Mouse (Mus musculus) layer of hippocampus, adult 2 months (tissue): ENCODE data around the gene Fam193b. TPM values are rescaled to one million over a fixed set of nuclear protein-coding genes. Genes with fewer than 3 reads are reported as not detected.
A peak's percentile ranks its signal among the peaks of the same experiment; 100 is the strongest.

Experiments used
- DNase-seq, 2 experiments: peaks; one replicate each; pipeline ENCODE4 v3.0.0; 2022; ENCODE audit warnings: low spot score in 2 of 2
- H3K27ac ChIP-seq: fragments of 200-600 bp; 2 replicates; pipeline ENCODE4 v1.8.1; 2022
- H3K4me3 ChIP-seq: fragments of 200-600 bp; 2 replicates; pipeline ENCODE4 v1.8.1; 2022; ENCODE audit warnings: mild to moderate bottlenecking
- CTCF ChIP-seq: fragments of 200-600 bp; conservative IDR thresholded peaks from 2 replicates; pipeline ENCODE4 v1.8.1; 2022; ENCODE audit warnings: antibody characterized with exemption, mild to moderate bottlenecking, moderate library complexity
- total RNA-seq, 2 experiments: library from RNA; stranded (reverse); gene quantifications; 2 replicates each; pipeline ENCODE4 v1.2.3; 2021

Fam193b gene
- total RNA-seq, 2 experiments from 2014 or later, result 95.3 to 97.7 TPM

DNA sequence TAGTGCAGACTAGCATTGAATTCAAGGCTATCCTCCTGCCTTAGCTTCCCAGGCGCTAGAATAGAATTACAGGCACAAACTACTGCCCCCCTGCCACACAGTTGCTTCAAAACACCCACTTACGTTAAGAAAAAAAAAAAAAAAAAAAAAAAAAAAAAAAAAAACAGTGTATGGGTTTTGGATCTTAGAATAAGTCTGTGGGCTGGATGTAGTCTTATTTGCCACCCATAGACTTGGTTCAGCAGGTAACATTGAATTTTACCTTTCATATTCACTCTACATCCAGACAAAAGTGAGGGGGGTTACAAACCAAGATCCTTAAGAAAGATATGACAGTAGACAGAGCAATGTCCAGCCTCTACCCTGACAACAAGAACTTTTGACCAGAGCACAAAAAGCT, 3.0 kb downstream of the Fam193b start:
- no peak overlapping the region for H3K4me3 ChIP-seq
- H3K27ac ChIP-seq, result no peak overlapping the region
- TF ChIP-seq CTCF, result no peak
- no peak for DNase-seq

- no peak for DNase-seq
- Histone ChIP-seq H3K27ac (no peak overlapping the region), H3K4me3 (no peak overlapping the region)
- no peak for TF ChIP-seq CTCF
Measured at GRCm38 (mm10) chr13:55567001-55567400, 3.9 kb downstream of the Fam193b start.

DNA sequence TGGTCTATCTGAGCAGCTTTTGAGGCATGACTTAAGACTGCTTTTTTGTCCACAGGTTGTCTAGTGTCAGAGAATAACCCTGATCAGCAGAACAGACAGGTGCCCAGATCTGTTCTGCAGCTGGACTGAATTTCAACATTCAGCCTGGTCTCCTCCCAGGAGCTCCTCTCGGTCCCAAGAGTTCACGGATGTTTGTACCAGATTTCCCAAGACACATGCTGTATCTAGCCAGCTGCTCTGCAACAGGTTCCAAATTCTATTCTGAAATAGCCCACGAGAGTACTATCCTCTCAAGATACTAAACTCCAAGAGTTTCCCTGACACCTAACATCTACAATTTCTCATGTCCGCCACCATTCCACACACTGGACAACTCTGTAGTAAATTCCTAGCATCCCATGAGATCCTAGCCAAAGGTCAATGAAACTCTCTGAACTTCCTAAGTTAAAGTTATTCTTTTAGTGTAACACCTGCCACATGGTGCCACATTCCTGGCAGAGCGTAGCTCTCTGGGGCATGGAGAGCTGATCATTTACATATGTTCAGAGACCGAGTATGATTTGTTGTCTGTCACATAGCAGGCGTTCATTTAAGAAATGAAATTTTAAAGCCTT, 7.5 kb downstream of the Fam193b start:
- DNase-seq, result peak in 1 of 2 experiments; percentile 6
- Histone ChIP-seq H3K27ac (no peak overlapping the region), H3K4me3 (no peak overlapping the region)
- no peak for TF ChIP-seq CTCF

DNA sequence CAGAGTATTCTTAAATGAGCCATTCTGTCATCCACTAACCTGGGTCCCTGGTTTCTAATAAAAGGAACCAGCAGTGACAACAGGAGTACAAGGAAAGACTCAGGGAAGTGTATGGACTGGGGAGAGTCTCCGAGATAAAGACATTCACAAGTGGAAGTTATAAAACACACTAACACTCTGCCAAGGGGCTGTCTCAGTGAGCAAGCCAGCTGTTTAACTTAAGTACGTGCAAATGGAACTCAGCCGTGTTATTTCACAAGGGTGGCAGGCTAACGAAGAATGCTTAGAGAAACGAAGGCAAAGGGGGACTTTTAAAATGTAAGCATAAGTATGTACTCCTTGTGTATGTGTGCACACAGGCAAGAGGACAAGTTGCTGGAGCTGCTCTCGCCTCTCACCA, 13.4 kb downstream of the Fam193b start:
- TF ChIP-seq CTCF, result no peak
- no peak overlapping the region for H3K27ac ChIP-seq
- no peak overlapping the region for H3K4me3 ChIP-seq
- no peak for DNase-seq

DNA sequence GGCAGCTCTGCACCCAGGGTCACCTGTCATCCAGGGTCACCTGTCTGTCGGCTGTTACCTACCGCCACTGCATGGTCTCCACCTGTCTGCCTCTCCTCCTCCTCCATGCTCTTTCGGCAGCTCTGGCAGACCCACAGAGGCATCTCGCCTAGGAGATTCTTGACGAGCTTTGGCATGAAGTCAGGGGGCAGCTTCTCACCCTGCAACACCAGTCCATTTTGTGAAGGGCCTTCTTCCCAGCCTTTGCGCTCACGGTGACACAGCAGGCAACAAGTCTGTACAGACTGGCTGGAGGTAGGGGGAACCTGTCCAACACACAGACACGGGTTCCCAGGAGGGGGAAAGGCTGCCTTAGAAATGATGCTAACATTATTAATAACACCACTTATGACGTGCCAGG, 15.0 kb downstream of the Fam193b start:
- DNase-seq, result no peak
- no peak overlapping the region for H3K4me3 ChIP-seq
- H3K27ac ChIP-seq, result no peak overlapping the region
- no peak for TF ChIP-seq CTCF

GRCm38 (mm10) chr13:55549061-55549460, 21.9 kb downstream of the Fam193b start:
- TF ChIP-seq CTCF, result no peak
- Histone ChIP-seq H3K4me3 (no peak overlapping the region), H3K27ac (no peak overlapping the region)
- no peak for DNase-seq

DNA sequence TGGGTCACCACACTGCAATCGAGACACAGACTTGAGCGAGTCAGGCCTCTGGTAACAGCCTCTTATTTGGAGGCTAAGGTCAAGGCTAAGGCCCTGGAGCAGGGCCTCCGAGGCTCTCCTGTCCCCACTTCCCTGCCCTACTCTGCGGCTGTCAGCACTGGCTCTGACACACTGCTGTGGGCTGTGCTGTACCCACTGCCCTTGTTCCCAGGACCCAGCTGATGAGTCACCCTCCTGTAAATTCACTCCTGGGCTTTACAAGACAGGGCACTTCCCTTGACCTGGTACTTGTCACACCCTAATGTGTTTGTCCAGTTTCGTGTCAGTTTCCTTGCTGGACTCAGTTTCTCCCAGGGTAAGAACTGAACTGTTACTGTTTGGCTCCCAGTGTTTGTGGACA, 22.5 kb downstream of the Fam193b start:
- no peak for DNase-seq
- Histone ChIP-seq H3K4me3 (no peak overlapping the region), H3K27ac (no peak overlapping the region)
- TF ChIP-seq CTCF, result no peak

- no peak for TF ChIP-seq CTCF
- Histone ChIP-seq H3K27ac (no peak overlapping the region), H3K4me3 (no peak overlapping the region)
- DNase-seq, result no peak
Measured at GRCm38 (mm10) chr13:55547916-55548315, 23.0 kb downstream of the Fam193b start.

- Histone ChIP-seq H3K4me3 (no peak overlapping the region), H3K27ac (no peak overlapping the region)
- no peak for DNase-seq
- TF ChIP-seq CTCF, result no peak
Measured at GRCm38 (mm10) chr13:55544792-55545191, 26.1 kb downstream of the Fam193b start.

DNA sequence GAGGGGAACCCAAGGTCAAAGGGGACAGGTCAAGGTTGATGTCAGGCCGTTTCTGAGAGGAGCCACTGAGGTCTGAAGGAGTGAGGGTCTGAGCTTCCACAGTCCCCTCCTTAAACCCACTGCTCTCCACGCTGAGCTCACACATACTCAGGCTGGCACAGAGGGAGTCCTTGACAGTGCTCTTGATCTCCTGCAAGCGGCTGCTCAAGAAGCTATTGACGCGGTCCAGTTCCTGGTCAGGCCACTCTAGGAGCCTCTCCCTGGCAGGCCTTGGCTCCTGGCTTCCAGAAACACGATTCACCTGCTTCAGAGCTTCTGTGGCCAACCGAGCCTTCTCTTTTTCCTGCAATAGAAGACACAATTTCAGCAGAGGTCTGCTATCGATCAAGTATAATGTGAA, 27.5 kb downstream of the Fam193b start:
- TF ChIP-seq CTCF, result no peak
- no peak for DNase-seq
- Histone ChIP-seq H3K27ac (no peak overlapping the region), H3K4me3 (no peak overlapping the region)

DNA sequence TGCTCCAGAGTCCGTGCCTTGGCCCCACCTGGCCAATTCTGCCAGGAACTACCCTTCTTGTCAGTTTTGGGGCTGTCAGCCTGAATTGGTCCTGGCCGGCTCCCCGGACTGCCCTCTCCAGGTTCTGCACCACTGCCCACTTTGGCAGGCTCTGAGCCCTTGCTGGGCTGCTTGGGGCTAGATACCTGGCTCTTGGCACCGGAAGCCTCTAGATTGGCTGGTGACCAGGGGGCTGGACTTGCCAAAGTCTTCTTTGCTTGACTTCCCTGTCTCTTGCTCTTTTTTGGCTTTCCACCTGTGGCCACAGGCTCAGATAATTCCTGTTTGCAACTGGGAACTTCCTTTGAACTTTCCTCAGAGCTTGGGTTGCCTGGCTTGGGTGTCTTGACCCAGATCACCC, 28.0 kb downstream of the Fam193b start:
- H3K27ac ChIP-seq, result no peak overlapping the region
- no peak overlapping the region for H3K4me3 ChIP-seq
- no peak for DNase-seq
- no peak for TF ChIP-seq CTCF

DNA sequence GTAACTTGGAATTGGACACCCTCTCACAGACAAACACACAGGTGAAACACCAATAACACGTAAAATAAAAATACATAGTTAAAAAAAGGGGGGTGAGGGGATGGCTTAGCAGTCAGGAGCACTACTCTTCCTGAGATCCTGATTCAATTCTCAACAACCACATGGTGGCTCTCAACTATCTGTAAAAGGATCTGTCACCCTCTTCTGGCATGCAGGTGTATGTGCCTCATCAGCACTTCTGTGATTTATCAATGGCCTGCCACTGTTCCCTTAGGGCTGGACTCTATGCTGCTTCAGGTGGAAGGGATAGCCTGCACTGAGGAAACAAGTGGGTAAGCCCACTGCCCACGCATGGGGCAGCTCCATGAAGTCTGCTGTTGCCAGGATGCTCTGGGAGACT, 30.0 kb downstream of the Fam193b start:
- peak; percentile 37 to 55 for DNase-seq
- peak; percentile 82 for TF ChIP-seq CTCF

GRCm38 (mm10) chr13:55536194-55537175, 34.4 kb downstream of the Fam193b start, which contains the start of gene Ddx41:
Gene Ddx41 (minus strand): TSS chr13:55536658.
- peak; percentile 95 for TF ChIP-seq CTCF

More for the DNA sequence above, 30.0 kb downstream of the Fam193b start:
- Histone ChIP-seq H3K4me3 (no peak overlapping the region), H3K27ac (no peak overlapping the region)

More at GRCm38 (mm10) chr13:55536194-55537175, 34.4 kb downstream of the Fam193b start, which contains the start of gene Ddx41:
- Histone ChIP-seq H3K27ac (peak within 1 kb of the TSS; percentile 92), H3K4me3 (peak within 1 kb of the TSS; percentile 76)
- peak; percentile 99 for DNase-seq
